Mouse (Mus musculus): ENCODE results near the gene Fnip1. TPM values are rescaled to one million over a fixed set of nuclear protein-coding genes. Genes with fewer than 3 reads are reported as not detected.

Fnip1 gene
- polyA plus RNA-seq (2014; fragmentation: Illumina TruSeq; extraction: RNeasy Lipid Tissue Mini Kit (QIAGEN cat#74804); ENCODE audit: low read depth, low replicate concordance): 30.8 TPM

DNA sequence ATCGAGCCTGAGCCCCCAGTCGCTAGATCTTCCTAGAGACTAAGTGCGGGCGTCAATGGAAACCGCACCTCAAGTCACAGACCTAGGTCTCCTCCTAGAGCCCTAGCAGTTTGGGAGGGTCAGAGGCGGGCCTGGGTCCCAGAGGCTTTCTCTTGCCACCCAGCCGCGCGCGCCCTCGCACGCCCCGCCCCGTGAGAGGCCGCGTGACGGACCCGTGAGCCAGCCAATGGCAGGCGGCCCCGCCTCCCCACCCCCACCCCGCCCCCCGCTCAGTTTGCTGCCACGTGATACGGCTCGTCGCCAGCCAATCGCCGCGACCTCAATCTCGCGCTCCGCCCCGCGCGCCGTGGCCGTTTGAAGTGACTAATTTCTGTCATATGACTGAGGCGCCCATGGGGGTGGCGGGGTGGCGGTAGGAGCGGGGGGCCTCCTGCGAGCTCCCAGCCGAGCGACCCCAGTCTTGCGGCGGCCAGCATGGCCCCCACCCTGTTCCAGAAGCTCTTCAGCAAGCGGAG, at the start of gene Fnip1:
TSS of gene Fnip1 (plus strand) at position 377 of the 515 bp plus-strand sequence.

DNA sequence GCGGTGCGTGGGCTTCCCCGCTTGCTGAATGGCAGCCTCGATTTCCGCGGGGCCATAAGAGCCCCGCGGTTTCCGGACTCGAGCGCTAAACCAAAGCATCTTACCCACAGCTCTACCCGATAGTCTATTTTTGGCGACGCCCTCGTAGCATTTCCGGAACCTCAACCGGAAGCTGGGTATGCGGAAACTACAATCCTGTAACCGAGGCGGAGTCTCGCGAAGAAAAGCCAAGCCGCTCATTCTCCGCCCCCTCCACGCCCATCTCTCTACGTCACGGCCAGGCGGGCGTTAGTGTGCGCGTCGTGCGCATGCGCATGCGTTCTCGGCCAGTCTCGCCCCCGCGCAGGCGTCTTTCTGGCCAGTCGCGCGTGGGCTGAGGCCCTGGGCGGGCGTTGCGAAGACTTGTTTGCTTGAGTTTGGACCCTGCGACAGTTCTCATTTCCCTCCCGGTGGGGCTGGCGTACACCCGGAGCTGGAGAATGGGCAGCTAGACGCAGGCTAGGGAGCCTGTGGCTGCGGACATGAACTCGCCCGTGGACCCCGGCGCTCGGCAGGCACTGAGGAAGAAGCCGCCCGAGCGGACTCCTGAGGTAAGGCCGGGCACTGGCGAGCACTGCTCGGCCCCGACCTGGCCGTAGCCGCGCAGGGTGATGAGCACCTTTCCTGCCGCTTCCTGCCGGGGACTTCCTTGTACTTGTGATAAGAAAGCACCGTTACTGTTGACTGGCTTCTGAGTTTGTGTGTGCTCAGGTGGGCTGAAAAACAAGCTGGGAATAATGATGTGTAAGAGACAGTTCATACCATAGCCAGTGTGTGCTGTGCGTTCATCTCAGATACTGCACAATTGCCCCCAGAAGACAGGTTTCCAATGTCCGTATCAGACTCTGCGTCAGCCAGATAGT, 84.8 kb downstream of the Fnip1 start, which contains the start of gene Rapgef6:
TSS of gene Rapgef6 (plus strand) at position 319 of the 902 bp plus-strand sequence.

Other genes starting within 250 kb of the Fnip1 start
- not detected for gene Csf2, start 188.5 kb upstream of the Fnip1 start, polyA plus RNA-seq (2014; fragmentation: Illumina TruSeq; extraction: RNeasy Lipid Tissue Mini Kit (QIAGEN cat#74804); ENCODE audit: low read depth, low replicate concordance)
- gene Il3, start 170.9 kb upstream of the Fnip1 start, polyA plus RNA-seq (2014; fragmentation: Illumina TruSeq; extraction: RNeasy Lipid Tissue Mini Kit (QIAGEN cat#74804); ENCODE audit: low read depth, low replicate concordance): not detected
- gene Acsl6, start 134.4 kb upstream of the Fnip1 start, polyA plus RNA-seq (2014; fragmentation: Illumina TruSeq; extraction: RNeasy Lipid Tissue Mini Kit (QIAGEN cat#74804); ENCODE audit: low read depth, low replicate concordance): not detected
- not detected for gene Meikin, start 67.5 kb upstream of the Fnip1 start, polyA plus RNA-seq (2014; fragmentation: Illumina TruSeq; extraction: RNeasy Lipid Tissue Mini Kit (QIAGEN cat#74804); ENCODE audit: low read depth, low replicate concordance)
- 7.9 TPM for gene Rapgef6, start 84.6 kb downstream of the Fnip1 start, polyA plus RNA-seq (2014; fragmentation: Illumina TruSeq; extraction: RNeasy Lipid Tissue Mini Kit (QIAGEN cat#74804); ENCODE audit: low read depth, low replicate concordance)